Mouse (Mus musculus) 3134 (cell line): ENCODE data around the gene Tnik.

ENCODE experiments used
- DNase-seq: peaks from one replicate; pipeline ENCODE4 v3.0.0-alpha.2; 2011; ENCODE audit warnings: low spot score; ENCODE audit not compliant: insufficient read length; ENCODE audit errors: extremely low read depth

The Tnik gene

DNA sequence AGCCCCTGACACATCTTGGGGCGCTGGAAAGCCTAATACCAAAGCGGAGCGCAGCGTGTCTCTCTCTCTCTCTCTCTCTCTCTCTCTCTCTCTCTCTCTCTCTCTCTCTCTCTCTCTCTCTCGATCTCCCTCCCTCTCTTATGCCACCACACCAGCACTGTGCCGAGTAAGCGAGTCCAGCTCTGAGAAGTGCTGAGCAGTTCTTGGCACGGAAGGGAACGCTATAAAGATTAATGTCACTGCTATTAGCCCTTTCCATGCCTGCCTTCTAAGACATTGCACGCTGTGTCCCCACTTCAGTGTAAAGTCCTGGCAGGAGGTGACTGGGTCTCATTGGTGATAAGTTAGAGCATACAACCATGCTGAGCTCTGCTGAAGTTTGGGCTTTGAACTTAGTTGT lies 433.1 kb downstream of the Tnik start:
- no peak for DNase-seq

DNA sequence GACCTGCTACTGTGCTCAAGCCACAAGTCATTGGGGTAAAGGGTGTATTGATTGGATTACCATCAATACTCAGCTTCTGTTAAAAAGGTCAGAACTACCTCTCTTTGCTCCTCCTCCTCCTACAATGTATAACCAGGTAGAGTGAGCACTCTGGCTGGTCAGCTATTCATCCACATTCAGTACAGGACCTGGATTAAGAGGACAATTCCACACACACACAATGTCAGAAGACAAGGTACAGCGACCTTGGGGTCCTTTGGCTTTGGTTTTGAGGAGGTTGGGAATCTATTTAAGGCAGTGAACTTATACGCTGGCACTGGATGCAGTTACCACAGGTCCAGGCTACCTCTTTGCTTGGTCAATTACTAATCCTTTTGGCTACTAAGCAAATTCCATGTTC lies 434.8 kb downstream of the Tnik start, which contains the start of gene Slc2a2:
Slc2a2 (plus strand) TSS at position 107 of the 400 bp plus-strand sequence.
- DNase-seq: no peak

DNA sequence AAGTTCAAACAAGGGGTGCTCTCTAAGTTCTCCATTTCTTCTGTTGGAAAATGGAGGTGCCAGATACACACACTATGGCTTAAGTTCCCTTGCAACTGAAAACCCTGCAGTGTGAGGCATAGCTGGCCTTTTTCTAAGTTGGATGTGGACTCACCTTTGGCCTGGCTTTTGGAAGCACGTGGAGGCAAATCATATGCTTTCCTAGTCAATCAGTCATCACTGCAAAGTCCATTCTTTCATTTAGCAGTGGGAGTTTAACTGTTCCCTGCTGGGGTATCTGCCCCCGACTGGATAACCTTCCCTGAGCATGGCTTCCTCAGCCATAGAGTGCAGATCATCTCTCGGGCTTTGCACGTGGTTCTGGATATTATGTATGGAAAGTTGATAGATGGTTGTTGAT lies 436.6 kb downstream of the Tnik start:
- no peak for DNase-seq

DNA sequence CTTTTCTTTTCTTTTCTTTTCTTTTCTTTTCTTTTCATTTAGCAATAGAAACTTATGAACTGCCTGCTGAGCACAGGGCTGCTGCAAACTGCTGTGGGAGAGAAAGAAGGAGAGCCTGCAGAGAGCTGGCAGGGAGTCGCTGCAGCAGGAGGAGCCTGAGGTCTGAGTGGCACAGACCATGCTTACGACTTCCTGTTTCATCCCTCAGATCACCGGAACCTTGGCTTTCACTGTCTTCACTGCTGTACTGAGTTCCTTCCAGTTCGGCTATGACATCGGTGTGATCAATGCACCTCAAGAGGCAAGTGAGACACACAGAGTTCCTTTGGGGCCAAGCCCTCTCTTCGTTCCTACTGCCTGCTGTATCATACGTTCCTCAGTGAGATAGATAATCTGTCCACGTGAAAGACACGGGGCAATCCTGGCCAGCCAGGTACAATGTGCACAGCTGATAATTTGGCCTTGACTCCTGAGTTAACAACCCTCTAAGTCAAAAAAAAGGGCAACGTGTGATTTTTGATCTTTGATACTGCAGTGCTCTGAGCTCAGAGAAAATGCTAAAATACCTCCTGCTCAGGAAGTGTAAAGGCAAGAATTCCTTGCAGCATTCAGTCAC lies 442.6 kb downstream of the Tnik start:
- no peak for DNase-seq

DNA sequence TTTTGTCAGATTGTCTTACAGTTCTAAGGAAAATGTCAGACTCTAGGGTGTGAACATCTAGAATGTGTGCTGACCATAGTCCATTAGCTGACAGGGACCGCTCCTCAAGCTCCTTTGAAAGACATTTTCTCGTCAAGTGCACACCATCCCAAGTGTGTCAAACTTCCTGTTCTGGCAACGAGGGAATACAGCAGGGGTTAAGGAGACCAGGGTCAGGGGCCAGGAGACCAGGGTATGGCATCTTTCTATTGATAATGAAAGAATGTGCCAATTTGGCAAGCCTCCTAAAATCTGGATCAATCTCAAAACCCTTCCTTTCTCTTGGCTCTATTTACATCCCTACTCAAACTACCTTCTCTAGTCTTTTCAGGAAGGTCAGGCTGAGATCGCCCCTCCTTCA lies 443.7 kb downstream of the Tnik start:
- no peak for DNase-seq

DNA sequence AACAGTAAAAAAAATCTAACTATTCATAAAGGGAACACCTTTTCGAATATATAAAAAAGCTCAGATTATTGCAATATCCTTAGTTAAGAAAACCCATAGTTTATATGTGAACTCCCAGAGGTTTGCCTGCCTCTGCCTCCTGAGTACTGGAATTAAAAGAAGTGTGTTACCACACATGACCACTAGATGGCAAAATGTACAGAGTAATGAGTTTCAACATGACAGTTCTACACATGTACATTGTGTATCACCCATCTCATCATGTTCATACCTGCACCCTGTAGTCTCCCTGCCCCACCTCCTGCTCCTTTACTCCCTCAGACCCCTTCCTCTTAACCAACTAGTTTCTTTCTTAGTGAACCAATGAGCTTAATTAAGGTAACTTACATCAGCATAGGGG lies 446.7 kb downstream of the Tnik start:
- no peak for DNase-seq

DNA sequence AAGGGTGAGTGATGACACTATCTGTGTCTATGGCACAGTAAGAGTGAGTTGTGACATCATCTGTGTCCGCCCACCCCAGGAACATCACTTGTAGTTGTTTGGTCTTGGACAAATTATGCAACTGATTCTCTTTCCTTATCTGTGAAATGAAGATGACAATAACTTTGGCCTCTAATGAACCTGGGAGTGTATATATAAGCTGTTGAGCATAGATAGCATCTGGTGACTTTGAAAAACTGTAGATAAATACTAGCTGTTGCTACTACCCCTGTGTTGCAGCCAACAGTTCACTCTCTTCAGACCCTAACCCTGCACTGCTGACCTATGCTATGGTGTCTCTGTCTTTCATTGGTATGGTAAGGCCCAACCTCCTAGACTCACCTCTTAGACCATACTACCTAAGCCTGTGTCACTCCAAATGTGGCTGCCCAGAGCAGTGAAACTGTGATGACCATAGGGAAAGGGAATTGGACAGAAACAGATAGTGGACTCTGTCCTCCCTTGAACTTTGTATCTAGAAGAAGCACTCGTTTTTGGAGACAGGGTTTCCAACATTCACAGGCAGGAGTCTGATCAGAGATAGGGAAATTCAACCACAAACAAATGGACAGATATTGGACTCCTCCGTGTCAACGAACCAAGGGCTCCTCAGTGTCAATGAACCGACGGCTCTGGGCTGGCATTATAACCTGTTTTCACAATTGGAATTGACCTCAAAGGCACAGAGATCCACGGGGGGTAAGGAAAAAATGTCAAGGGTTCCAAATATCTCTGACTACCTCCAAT lies 451.1 kb downstream of the Tnik start:
- no peak for DNase-seq

DNA sequence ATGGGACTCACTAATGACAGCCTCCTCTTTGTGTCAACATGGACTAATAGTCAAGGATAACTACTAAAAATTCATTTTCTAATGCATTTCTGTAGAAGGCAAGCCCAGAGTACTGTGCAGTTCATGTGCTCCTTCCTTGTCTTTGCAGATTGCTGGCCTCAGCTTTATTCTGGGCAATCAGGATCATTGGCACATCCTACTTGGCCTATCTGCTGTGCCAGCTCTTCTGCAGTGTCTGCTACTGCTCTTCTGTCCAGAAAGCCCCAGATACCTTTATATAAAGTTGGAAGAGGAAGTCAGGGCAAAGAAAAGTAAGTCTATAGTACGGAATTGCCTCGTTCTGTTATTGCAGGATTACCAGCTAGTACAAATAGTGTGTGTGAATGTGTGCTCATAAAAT lies 455.5 kb downstream of the Tnik start:
- DNase-seq: no peak

DNA sequence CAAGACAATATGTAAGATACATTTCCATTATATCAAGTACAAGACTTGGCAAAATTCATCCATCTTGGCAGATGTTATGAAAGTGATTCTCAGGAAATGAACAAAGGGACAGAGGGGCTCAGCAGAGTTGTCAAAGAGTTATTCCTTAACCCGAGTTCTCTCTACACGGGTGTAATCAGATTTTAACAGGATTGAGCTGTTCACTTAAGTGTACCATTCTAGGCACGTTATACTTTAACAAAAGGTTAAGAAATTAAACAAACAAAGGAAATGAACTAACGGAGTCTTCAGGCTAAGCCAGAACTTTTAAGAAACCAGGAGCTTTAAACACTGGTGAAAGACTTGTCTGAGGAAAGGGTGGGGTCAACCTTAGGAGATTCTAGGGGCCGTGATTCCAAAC lies 458.2 kb downstream of the Tnik start:
- no peak for DNase-seq

DNA sequence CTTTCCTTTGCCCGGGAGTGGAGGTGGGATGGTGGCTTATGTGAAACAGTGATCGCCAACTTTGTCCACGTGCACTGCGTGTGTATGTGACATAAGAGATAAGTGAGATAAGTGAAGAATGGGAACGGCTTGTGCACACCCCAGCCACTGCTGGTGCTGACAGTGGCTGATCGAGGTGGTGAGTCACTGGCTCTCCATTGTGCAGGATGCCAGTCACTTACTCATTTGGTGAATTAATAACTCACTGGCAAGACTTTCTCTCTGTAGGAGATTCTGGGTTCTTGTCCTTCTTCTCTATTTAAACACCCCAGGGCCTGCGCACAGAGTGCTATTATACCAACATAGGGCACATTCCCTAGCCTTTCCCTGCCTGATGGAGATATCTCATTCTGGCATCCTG lies 458.8 kb downstream of the Tnik start:
- no peak for DNase-seq

DNA sequence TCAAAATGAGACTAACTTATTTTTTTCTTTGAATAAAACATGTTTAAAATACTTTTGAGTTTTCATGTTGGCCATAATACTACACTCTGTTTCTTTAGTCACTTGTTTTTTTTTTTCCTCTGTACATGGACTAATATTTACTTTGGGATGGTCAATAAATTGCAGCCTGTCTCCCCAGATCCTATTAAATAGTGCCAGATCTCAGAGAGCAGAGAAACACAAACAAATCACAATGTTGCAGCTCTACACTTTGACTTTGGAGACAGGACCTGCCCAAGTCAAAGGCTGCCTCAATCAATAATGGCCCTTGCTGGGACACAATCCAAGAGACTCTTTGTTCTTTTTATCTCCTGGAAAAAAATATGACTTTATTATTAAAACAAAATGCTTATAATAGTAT lies 459.5 kb downstream of the Tnik start:
- no peak for DNase-seq

DNA sequence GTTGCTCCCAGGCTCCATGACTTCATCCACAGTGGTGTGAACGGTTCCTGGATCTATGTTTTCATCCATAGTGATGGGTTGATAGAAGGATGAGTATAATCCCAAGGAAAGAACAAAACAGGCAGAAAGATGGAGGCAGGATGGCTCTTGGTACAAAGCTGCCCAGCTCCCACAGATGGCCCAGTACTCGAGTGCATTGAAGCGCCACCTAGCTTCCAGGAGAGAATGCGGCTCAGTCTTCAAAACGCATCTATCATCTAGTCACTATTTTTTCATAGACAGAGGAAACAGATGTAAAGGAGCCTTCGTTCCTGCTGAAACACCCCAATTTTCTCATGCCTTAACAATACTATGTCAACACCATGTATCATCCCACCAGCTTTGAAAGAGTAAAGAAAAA lies 460.5 kb downstream of the Tnik start:
- no peak for DNase-seq

DNA sequence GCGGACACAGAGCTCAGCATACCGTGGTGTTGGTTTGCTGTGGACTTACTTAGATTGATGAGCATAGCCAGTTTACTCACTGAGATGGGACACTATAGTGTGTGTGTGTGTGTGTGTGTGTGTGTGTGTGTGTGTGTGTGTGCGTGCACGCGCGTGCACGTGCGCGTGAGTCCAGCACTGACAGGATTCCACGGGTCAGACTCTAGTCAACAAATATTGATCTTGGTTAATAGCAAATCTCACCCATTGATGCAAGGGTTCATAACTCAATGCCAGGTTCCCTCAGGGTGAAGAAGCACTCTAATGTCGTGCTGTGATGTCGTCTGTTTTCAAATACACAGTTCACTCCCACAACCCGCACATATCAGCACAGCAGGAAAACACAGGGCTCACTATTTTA lies 462.2 kb downstream of the Tnik start:
- DNase-seq: no peak
